Mouse (Mus musculus): ENCODE measurements at regions not wholly inside any gene's neighbourhood (a gene's known extent, or its start where the extent isn't known, plus 50 kb on each side); places are given as distances from the start of the nearest gene placed in this dataset.

DNA sequence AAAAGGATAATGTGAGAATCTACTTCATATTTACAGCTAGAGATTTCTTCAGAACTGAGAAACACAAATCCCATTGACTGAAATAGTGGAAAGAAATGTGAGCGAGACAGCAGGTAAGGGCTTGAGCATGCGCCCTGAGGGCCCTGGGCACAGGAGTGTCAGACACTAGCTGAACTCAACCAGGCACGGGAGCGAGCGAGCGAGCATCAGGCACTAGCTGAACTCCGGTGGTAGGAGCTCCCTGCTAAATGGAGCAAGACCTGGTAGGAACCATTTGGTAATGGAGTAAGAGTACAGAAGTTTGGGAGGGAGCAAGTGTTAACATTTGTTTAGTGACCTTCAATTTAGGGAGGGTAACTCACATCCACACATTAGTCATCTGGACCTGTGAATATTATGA lies 654.7 kb downstream of the Adgrl2 start:
- H3ac ChIP-seq (ENCODE audit: control insufficient read depth, insufficient read length): no peak overlapping the region
- no peaks in the 10 kb centered on the region for H3K79me2 ChIP-seq (ENCODE audit: control insufficient read depth, insufficient read depth)
- H3K4me2 ChIP-seq (ENCODE audit: low read depth): no peak overlapping the region
- no peaks in the 10 kb centered on the region for H3K27me3 ChIP-seq (ENCODE audit: control insufficient read depth, insufficient read depth, insufficient read length)
- TF ChIP-seq SRF (IDR thresholded peaks at IDR 0.05; ENCODE audit: control insufficient read depth, insufficient read length, low read depth): no peak
- TF ChIP-seq TCF12 (IDR thresholded peaks at IDR 0.05; ENCODE audit: insufficient read depth, poor library complexity, severe bottlenecking): no peak
- no peak for TF ChIP-seq REST (IDR thresholded peaks at IDR 0.05; ENCODE audit: insufficient read depth, insufficient read length)
- no peak for TF ChIP-seq MYOD1 (IDR thresholded peaks at IDR 0.05; ENCODE audit: control insufficient read depth in 1 of 3, insufficient read length in 2 of 3, low read depth in 2 of 3)
- TF ChIP-seq POLR2AphosphoS2 (IDR thresholded peaks at IDR 0.05; ENCODE audit: insufficient read length, low read depth): no peak
- no peak for TF ChIP-seq USF1 (IDR thresholded peaks at IDR 0.05; ENCODE audit: low read depth)
- TF ChIP-seq TCF3 (IDR thresholded peaks at IDR 0.05; ENCODE audit: insufficient read length, low read depth): no peak
- TF ChIP-seq MYOG (IDR thresholded peaks at IDR 0.05; ENCODE audit: control insufficient read depth in 1 of 3, insufficient read depth in 1 of 3, insufficient read length in 2 of 3, low read depth in 2 of 3): no peak
- TF ChIP-seq MAX (IDR thresholded peaks at IDR 0.05; ENCODE audit: low read depth): no peak
- TF ChIP-seq POLR2A (IDR thresholded peaks at IDR 0.05; ENCODE audit: insufficient read length, low read depth): no peak
- TF ChIP-seq CEBPB (IDR thresholded peaks at IDR 0.05; ENCODE audit: insufficient read depth, poor library complexity, severe bottlenecking): no peak
- no peak for TF ChIP-seq E2F4 (IDR thresholded peaks at IDR 0.05; ENCODE audit: insufficient read depth)
- no peaks in the 10 kb centered on the region for H3K36me3 ChIP-seq (ENCODE audit: control insufficient read depth, insufficient read depth)
- H3K4me3 ChIP-seq: no peak overlapping the region

DNA sequence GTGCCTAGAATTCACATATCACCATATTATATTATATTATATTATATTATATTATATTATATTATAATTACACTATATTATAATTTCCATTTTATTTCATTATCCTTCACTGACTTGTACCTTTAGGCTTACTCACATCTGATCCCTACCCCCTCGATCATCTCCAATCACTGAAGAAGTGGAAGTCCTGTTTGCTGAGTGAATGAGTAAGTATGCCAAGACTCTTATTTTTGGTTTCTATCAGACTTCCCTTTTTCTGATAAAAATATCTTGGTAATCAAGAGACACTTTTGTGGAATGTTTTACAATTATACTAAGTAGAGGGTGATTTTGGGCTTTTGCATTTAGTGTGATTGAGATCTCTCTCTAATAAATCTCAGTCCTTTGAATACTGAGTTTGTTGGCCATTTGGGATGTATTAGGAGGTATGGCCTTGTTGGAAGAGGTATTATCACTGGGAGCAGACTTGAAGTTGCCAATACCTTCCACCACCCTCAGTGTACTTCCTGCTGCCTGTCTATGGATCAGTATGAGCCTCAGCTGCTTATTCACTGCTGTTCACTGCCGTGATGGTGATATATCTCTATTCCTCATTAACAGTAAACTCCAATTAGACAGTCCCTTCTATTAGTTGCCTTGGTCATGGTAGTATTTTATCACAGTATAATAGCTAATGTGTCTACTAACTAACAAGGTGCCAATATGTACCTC lies 665.3 kb downstream of the Adgrl2 start:
- H3K36me3 ChIP-seq (ENCODE audit: control insufficient read depth, insufficient read depth): no peaks in the 10 kb centered on the region
- H3K4me3 ChIP-seq: no peak overlapping the region
- H3K27me3 ChIP-seq (ENCODE audit: control insufficient read depth, insufficient read depth, insufficient read length): no peaks in the 10 kb centered on the region
- H3ac ChIP-seq (ENCODE audit: control insufficient read depth, insufficient read length): no peak overlapping the region
- no peak overlapping the region for H3K4me2 ChIP-seq (ENCODE audit: low read depth)
- no peaks in the 10 kb centered on the region for H3K79me2 ChIP-seq (ENCODE audit: control insufficient read depth, insufficient read depth)
- TF ChIP-seq CEBPB (IDR thresholded peaks at IDR 0.05; ENCODE audit: insufficient read depth, poor library complexity, severe bottlenecking) (no peak), USF1 (IDR thresholded peaks at IDR 0.05; ENCODE audit: low read depth) (no peak), E2F4 (IDR thresholded peaks at IDR 0.05; ENCODE audit: insufficient read depth) (no peak), MAX (IDR thresholded peaks at IDR 0.05; ENCODE audit: low read depth) (no peak), TCF3 (IDR thresholded peaks at IDR 0.05; ENCODE audit: insufficient read length, low read depth) (no peak), TCF12 (IDR thresholded peaks at IDR 0.05; ENCODE audit: insufficient read depth, poor library complexity, severe bottlenecking) (no peak), REST (IDR thresholded peaks at IDR 0.05; ENCODE audit: insufficient read depth, insufficient read length) (no peak), SRF (IDR thresholded peaks at IDR 0.05; ENCODE audit: control insufficient read depth, insufficient read length, low read depth) (no peak), MYOD1 (IDR thresholded peaks at IDR 0.05; ENCODE audit: control insufficient read depth in 1 of 3, insufficient read length in 2 of 3, low read depth in 2 of 3) (no peak), MYOG (IDR thresholded peaks at IDR 0.05; ENCODE audit: control insufficient read depth in 1 of 3, insufficient read depth in 1 of 3, insufficient read length in 2 of 3, low read depth in 2 of 3) (no peak), POLR2AphosphoS2 (IDR thresholded peaks at IDR 0.05; ENCODE audit: insufficient read length, low read depth) (no peak), POLR2A (IDR thresholded peaks at IDR 0.05; ENCODE audit: insufficient read length, low read depth) (no peak)

GRCm38 (mm10) chr3:148321894-148322293 lies 668.5 kb downstream of the Adgrl2 start:
- TF ChIP-seq SRF (IDR thresholded peaks at IDR 0.05; ENCODE audit: control insufficient read depth, insufficient read length, low read depth): no peak
- TF ChIP-seq TCF3 (IDR thresholded peaks at IDR 0.05; ENCODE audit: insufficient read length, low read depth): no peak
- no peak for TF ChIP-seq MYOD1 (IDR thresholded peaks at IDR 0.05; ENCODE audit: control insufficient read depth in 1 of 3, insufficient read length in 2 of 3, low read depth in 2 of 3)
- no peak for TF ChIP-seq CEBPB (IDR thresholded peaks at IDR 0.05; ENCODE audit: insufficient read depth, poor library complexity, severe bottlenecking)
- no peak for TF ChIP-seq POLR2A (IDR thresholded peaks at IDR 0.05; ENCODE audit: insufficient read length, low read depth)
- no peak for TF ChIP-seq MAX (IDR thresholded peaks at IDR 0.05; ENCODE audit: low read depth)
- H3K36me3 ChIP-seq (ENCODE audit: control insufficient read depth, insufficient read depth): no peaks in the 10 kb centered on the region
- H3ac ChIP-seq (ENCODE audit: control insufficient read depth, insufficient read length): no peak overlapping the region
- H3K27me3 ChIP-seq (ENCODE audit: control insufficient read depth, insufficient read depth, insufficient read length): no peaks in the 10 kb centered on the region
- no peak overlapping the region for H3K4me3 ChIP-seq
- H3K79me2 ChIP-seq (ENCODE audit: control insufficient read depth, insufficient read depth): no peaks in the 10 kb centered on the region
- no peak overlapping the region for H3K4me2 ChIP-seq (ENCODE audit: low read depth)

GRCm38 (mm10) chr3:148316198-148316597 lies 674.2 kb downstream of the Adgrl2 start:
- TF ChIP-seq USF1 (IDR thresholded peaks at IDR 0.05; ENCODE audit: low read depth): no peak
- TF ChIP-seq TCF3 (IDR thresholded peaks at IDR 0.05; ENCODE audit: insufficient read length, low read depth): no peak
- no peak for TF ChIP-seq REST (IDR thresholded peaks at IDR 0.05; ENCODE audit: insufficient read depth, insufficient read length)
- no peak for TF ChIP-seq POLR2AphosphoS2 (IDR thresholded peaks at IDR 0.05; ENCODE audit: insufficient read length, low read depth)
- TF ChIP-seq CEBPB (IDR thresholded peaks at IDR 0.05; ENCODE audit: insufficient read depth, poor library complexity, severe bottlenecking): no peak
- no peak for TF ChIP-seq MAX (IDR thresholded peaks at IDR 0.05; ENCODE audit: low read depth)
- no peak for TF ChIP-seq E2F4 (IDR thresholded peaks at IDR 0.05; ENCODE audit: insufficient read depth)
- TF ChIP-seq SRF (IDR thresholded peaks at IDR 0.05; ENCODE audit: control insufficient read depth, insufficient read length, low read depth): no peak
- TF ChIP-seq POLR2A (IDR thresholded peaks at IDR 0.05; ENCODE audit: insufficient read length, low read depth): no peak
- no peak for TF ChIP-seq MYOD1 (IDR thresholded peaks at IDR 0.05; ENCODE audit: control insufficient read depth in 1 of 3, insufficient read length in 2 of 3, low read depth in 2 of 3)
- no peak for TF ChIP-seq MYOG (IDR thresholded peaks at IDR 0.05; ENCODE audit: control insufficient read depth in 1 of 3, insufficient read depth in 1 of 3, insufficient read length in 2 of 3, low read depth in 2 of 3)
- TF ChIP-seq TCF12 (IDR thresholded peaks at IDR 0.05; ENCODE audit: insufficient read depth, poor library complexity, severe bottlenecking): no peak
- H3K4me2 ChIP-seq (ENCODE audit: low read depth): no peak overlapping the region
- H3K27me3 ChIP-seq (ENCODE audit: control insufficient read depth, insufficient read depth, insufficient read length): no peaks in the 10 kb centered on the region
- no peaks in the 10 kb centered on the region for H3K36me3 ChIP-seq (ENCODE audit: control insufficient read depth, insufficient read depth)
- H3ac ChIP-seq (ENCODE audit: control insufficient read depth, insufficient read length): no peak overlapping the region
- no peak overlapping the region for H3K4me3 ChIP-seq
- H3K79me2 ChIP-seq (ENCODE audit: control insufficient read depth, insufficient read depth): no peaks in the 10 kb centered on the region
